Mouse (Mus musculus) neural tube, embryonic 14.5 days (tissue): ENCODE measurements around the gene Fkbp8. TPM values are rescaled to one million over a fixed set of nuclear protein-coding genes. Genes with fewer than 3 reads are reported as not detected.

Experiments
- ATAC-seq: fragments of 200-750 bp; cut with Nextera tagmentation; 2 replicates; pipeline ENCODE4 v1.8.0; 2017; ENCODE audit warnings: low read depth, mild to moderate bottlenecking, moderate TSS enrichment, moderate library complexity
- H3K27ac ChIP-seq: fragments of 300-500 bp; sonication (generic); 2 replicates; pipeline ENCODE4 v1.5.1; 2014; ENCODE audit warnings: low read depth, mild to moderate bottlenecking, control low read depth, low read length, moderate library complexity, mixed read lengths
- H3K27me3 ChIP-seq: fragments of 300-500 bp; sonication (generic); 2 replicates; pipeline ENCODE4 v1.6.1; 2014; ENCODE audit warnings: low read length; ENCODE audit not compliant: control insufficient read depth, insufficient read depth
- H3K36me3 ChIP-seq: fragments of 300-500 bp; sonication (generic); 2 replicates; pipeline ENCODE4 v1.6.1; 2014; ENCODE audit warnings: low read length, mixed read lengths; ENCODE audit not compliant: control insufficient read depth, insufficient read depth
- H3K4me1 ChIP-seq: fragments of 300-500 bp; sonication (generic); 2 replicates; pipeline ENCODE4 v1.6.1; 2014; ENCODE audit warnings: low read length; ENCODE audit not compliant: control insufficient read depth, insufficient read depth
- H3K4me2 ChIP-seq: fragments of 300-500 bp; sonication (generic); 2 replicates; pipeline ENCODE4 v1.6.1; 2014; ENCODE audit warnings: mild to moderate bottlenecking, low read depth, low read length, control low read depth
- H3K4me3 ChIP-seq: fragments of 300-500 bp; sonication (generic); 2 replicates; pipeline ENCODE4 v1.5.1; 2014; ENCODE audit warnings: low read depth, low read length, control low read depth, mixed read lengths
- H3K9ac ChIP-seq: fragments of 300-500 bp; sonication (generic); replicated peaks from 2 replicates; pipeline ENCODE4 v1.6.1; 2014; ENCODE audit warnings: low read depth, mild to moderate bottlenecking, control low read depth, low read length, mixed read lengths
- H3K9me3 ChIP-seq: fragments of 300-500 bp; sonication (generic); 2 replicates; pipeline ENCODE4 v1.6.1; 2016; ENCODE audit warnings: low read length; ENCODE audit not compliant: control insufficient read depth
- WGBS: fragments of 180-500 bp; shearing (Covaris S2); extraction: QIAGEN DNeasy Blood & Tissue Kit; methylation state at CpG from one replicate; pipeline ENCODE4 v1.1.7; 2014; 5-methylcytosine and 5-hydroxymethylcytosine counted together
- polyA plus RNA-seq: library from polyadenylated mRNA; unstranded; fragments of >200 nt; fragmentation: Nextera tagmentation; extraction: Ambion mirVana; gene quantifications from 2 replicates; pipeline ENCODE4 v1.2.1, GENCODE M21; 2014

Gene Fkbp8
- polyA plus RNA-seq, 1 experiment from 2014 or later, result 336 TPM

DNA sequence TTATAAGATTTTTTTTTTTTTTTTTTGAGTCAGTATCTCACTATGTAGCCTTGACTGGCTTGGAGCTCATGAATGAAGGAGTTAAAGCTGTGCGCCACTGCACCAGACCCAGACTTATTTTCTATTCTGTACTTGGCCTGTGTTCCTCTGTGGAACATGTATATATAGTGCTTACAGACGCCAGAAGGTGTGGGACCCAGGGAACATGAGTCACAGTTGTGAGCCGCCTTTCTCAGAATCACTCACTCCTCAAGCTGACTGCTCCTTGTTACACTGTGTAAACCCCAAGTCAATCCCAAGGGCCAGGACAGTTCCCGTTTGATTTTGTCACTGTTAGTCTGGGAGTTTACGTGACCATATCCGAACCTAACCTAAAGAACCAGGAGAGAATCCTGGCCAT lies 8.5 kb upstream of the Fkbp8 start:
- Histone ChIP-seq H3K4me3 (no peak overlapping the region), H3K4me2 (no peak overlapping the region), H3K9me3 (no peaks in the 10 kb centered on the region), H3K27me3 (no peaks in the 10 kb centered on the region), H3K9ac (no peak overlapping the region), H3K27ac (no peak overlapping the region), H3K4me1 (peaks cover 8% of the 10 kb centered on the region), H3K36me3 (peaks cover 19% of the 10 kb centered on the region; the same call in 1 of the 2 replicates)
- WGBS, result 97% methylated on average over 6 of the region's 6 CpGs
- no peak for ATAC-seq

DNA sequence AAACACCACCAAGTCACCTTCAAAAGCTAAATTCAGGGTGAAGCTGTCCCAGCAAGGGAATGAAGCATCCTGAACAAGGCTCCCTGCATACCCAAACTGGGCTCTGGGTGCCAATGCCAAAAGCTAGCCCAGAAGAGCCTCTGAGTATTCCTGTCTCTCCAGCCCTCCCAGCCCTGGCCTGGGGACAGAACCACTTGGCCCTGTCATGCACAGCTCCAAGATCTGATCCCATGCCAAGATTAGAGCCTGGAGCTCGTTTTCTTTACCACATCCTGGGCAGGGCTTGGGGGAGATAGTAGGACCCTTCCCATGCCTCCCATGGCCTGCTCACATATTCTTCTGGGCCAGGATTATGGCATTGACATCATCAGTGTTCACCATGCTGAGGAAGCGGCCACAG lies 7.9 kb upstream of the Fkbp8 start:
- WGBS, result 74% methylated on average over 2 of the region's 2 CpGs
- H3K4me2 ChIP-seq, result no peak overlapping the region
- H3K9ac ChIP-seq, result no peak overlapping the region
- H3K27ac ChIP-seq, result no peak overlapping the region
- no peaks in the 10 kb centered on the region for H3K27me3 ChIP-seq
- H3K4me3 ChIP-seq, result no peak overlapping the region
- peaks cover 15% of the 10 kb centered on the region; the same call in 1 of the 2 replicates for H3K36me3 ChIP-seq
- no peaks in the 10 kb centered on the region for H3K9me3 ChIP-seq
- ATAC-seq, result no peak
- H3K4me1 ChIP-seq, result peaks cover 8% of the 10 kb centered on the region

DNA sequence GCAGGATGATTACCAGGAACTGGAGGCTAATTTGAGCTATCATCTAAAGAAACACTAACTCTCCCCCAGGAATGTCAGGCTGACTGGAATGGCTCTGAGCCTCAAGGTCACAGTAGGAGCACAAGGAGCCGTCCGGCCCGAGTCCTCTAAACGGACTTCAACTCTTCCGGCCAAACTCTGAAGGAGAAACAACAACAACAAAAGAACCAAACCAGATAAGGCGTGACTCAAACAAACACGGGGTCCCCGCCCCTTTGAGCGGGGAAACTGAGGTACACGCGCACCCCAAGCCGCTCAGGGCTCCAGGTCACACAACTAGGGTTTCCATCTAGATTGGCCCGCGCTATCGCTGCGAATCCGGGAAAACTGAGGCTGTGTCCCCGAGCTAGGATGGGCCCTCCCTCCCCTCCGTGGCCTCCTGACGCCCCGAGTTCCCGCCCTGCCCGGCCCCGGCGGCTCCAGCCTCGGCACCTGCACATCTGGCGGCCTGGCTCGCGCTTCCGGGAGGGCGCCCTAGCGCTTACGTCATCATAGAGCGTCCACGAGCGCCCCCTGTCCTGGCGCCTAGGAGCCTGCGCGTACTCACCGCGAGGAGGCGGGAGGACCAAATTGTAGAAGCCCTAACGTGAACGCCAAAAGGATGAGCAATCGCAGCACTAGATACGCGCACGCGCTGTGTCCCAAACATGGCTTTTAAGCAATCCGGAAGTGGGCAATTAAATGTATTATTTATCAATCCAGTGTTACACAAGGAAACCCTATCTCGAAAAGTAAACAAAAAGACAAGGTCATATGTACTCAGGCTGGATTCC lies 4.7 kb upstream of the Fkbp8 start:
- Histone ChIP-seq H3K36me3 (peaks cover 10% of the 10 kb centered on the region; the same call in 1 of the 2 replicates), H3K27me3 (no peaks in the 10 kb centered on the region), H3K27ac (peak overlapping the region; percentile 84), H3K4me3 (peak overlapping the region; percentile 52), H3K9me3 (no peaks in the 10 kb centered on the region), H3K4me1 (peaks cover 13% of the 10 kb centered on the region), H3K9ac (peak overlapping the region; percentile 52), H3K4me2 (peak overlapping the region; percentile 70)
- WGBS, result under 1% methylated on average over 47 of the region's 51 CpGs
- ATAC-seq, result peak; percentile 87

GRCm38 (mm10) chr8:70527111-70527511 lies 413 bp upstream of the Fkbp8 start:
- H3K9ac ChIP-seq, result peak overlapping the region; percentile 95
- H3K9me3 ChIP-seq, result no peaks in the 10 kb centered on the region
- ATAC-seq, result no peak
- peaks cover 18% of the 10 kb centered on the region for H3K36me3 ChIP-seq
- peak overlapping the region; percentile 89; the same call in 1 of the 2 replicates for H3K27ac ChIP-seq
- peak overlapping the region; percentile 90 for H3K4me2 ChIP-seq
- peak overlapping the region; percentile 79 for H3K4me3 ChIP-seq
- peaks cover 20% of the 10 kb centered on the region for H3K4me1 ChIP-seq
- H3K27me3 ChIP-seq, result no peaks in the 10 kb centered on the region
- 1% methylated on average over 8 of the region's 8 CpGs for WGBS

DNA sequence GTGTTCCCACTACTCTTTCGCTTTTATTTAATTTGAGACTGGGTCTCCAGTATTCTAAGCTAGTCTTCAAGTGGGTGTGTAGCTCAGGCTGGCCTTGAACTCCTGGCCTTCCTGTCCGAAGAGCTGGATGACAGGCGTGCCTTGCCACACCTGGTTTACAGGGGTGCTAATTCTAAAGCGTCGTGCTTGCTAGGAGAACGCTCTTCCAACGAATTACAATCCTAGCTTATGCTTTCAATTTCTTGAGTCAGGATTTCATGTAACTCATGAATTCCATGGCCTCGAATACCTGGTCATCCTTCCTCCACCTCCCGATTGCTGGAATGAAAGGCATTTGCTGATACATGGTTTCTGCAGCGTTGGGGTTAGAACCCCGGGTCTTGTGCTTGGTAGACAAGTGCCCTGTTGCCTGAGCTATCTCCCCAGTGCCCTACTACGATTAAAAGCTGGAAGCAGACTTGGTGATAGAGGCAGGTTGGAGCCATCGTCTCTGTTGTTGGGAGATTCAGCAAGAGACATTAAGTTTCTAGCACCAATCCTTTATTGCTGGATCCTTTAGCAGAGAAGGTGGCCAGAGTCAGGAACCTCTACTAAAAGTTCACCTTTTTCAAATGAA lies 766 bp downstream of the Fkbp8 start:
- 37% methylated on average over 13 of the region's 13 CpGs for WGBS
- Histone ChIP-seq H3K4me1 (peaks cover 15% of the 10 kb centered on the region), H3K9ac (peak overlapping the region; percentile 95), H3K27me3 (no peaks in the 10 kb centered on the region), H3K4me3 (peak overlapping the region; percentile 79), H3K9me3 (no peaks in the 10 kb centered on the region), H3K4me2 (peak overlapping the region; percentile 90), H3K36me3 (peaks cover 27% of the 10 kb centered on the region), H3K27ac (peak overlapping the region; percentile 89)
- ATAC-seq, result no peak

DNA sequence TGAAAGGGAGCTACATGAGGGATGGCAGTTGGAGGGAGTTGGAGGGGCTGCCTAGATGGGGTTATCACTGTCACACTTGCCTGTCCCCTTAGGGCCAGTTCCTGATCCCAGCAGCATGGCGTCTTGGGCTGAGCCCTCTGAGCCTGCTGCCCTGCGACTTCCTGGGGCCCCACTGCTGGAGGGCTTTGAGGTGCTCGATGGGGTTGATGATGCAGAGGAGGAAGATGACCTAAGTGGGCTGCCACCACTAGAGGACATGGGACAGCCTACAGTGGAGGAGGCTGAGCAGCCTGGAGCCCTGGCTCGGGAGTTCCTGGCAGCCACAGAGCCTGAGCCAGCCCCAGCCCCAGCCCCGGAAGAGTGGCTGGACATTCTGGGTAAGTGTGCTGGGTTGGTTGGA lies 1.8 kb downstream of the Fkbp8 start:
- ATAC-seq, result no peak
- no peak overlapping the region for H3K4me3 ChIP-seq
- H3K4me2 ChIP-seq, result no peak overlapping the region
- H3K9ac ChIP-seq, result no peak overlapping the region
- peaks cover 33% of the 10 kb centered on the region for H3K36me3 ChIP-seq
- no peak overlapping the region for H3K27ac ChIP-seq
- H3K27me3 ChIP-seq, result no peaks in the 10 kb centered on the region
- no peaks in the 10 kb centered on the region for H3K9me3 ChIP-seq
- 90% methylated on average over 5 of the region's 5 CpGs for WGBS
- H3K4me1 ChIP-seq, result peaks cover 15% of the 10 kb centered on the region

- Histone ChIP-seq H3K4me1 (peaks cover 15% of the 10 kb centered on the region), H3K27me3 (no peaks in the 10 kb centered on the region), H3K4me3 (no peak overlapping the region), H3K4me2 (no peak overlapping the region), H3K27ac (no peak overlapping the region), H3K9me3 (no peaks in the 10 kb centered on the region), H3K9ac (no peak overlapping the region), H3K36me3 (peaks cover 35% of the 10 kb centered on the region)
- no peak for ATAC-seq
- 93% methylated on average over 3 of the region's 3 CpGs for WGBS
These were observed 2.2 kb downstream of the Fkbp8 start for GRCm38 (mm10) chr8:70529741-70530161.

DNA sequence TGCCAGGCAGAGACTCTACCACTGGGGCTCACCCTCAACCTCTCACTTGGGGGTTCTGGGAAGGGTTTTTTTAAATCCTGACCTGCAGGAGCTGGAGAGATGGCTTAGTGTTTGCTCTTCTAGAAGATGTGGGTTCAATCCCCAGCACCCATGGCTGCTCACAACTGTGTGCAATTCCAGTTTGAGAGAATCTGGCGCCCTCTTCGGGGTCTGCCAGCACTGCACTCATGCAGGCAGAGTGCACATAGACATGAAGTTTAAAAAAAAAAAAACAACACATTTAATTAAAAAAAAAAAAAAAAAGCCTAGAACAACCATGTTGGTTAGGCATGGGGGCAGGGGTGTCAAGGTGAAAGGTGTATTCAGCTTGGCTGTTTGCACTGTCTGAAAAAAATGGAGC lies 2.8 kb downstream of the Fkbp8 start:
- no peaks in the 10 kb centered on the region for H3K27me3 ChIP-seq
- no peak overlapping the region for H3K4me3 ChIP-seq
- no peaks in the 10 kb centered on the region for H3K9me3 ChIP-seq
- no peak overlapping the region for H3K9ac ChIP-seq
- H3K27ac ChIP-seq, result no peak overlapping the region
- no peak overlapping the region for H3K4me2 ChIP-seq
- ATAC-seq, result no peak
- H3K4me1 ChIP-seq, result peaks cover 15% of the 10 kb centered on the region
- peaks cover 39% of the 10 kb centered on the region for H3K36me3 ChIP-seq
- WGBS, result 91% methylated on average over 2 of the region's 2 CpGs

GRCm38 (mm10) chr8:70534281-70534680 lies 6.8 kb downstream of the Fkbp8 start:
- ATAC-seq, result no peak
- no peaks in the 10 kb centered on the region for H3K9me3 ChIP-seq
- no peak overlapping the region for H3K9ac ChIP-seq
- WGBS, result 93% methylated on average over 12 of the region's 12 CpGs
- peaks cover 44% of the 10 kb centered on the region for H3K36me3 ChIP-seq
- H3K4me1 ChIP-seq, result peaks cover 3% of the 10 kb centered on the region; the same call in 1 of the 2 replicates
- H3K4me2 ChIP-seq, result no peak overlapping the region
- H3K27me3 ChIP-seq, result no peaks in the 10 kb centered on the region
- H3K27ac ChIP-seq, result no peak overlapping the region
- no peak overlapping the region for H3K4me3 ChIP-seq
